Mouse (Mus musculus): ENCODE measurements around the gene Adgrf5. TPM values are rescaled to one million over a fixed set of nuclear protein-coding genes. Genes with fewer than 3 reads are reported as not detected.
A peak's percentile ranks its signal among the peaks of the same experiment; 100 is the strongest.

Adgrf5 gene
- polyA plus RNA-seq, 1 experiment from 2014 or later = 16.3 TPM

DNA sequence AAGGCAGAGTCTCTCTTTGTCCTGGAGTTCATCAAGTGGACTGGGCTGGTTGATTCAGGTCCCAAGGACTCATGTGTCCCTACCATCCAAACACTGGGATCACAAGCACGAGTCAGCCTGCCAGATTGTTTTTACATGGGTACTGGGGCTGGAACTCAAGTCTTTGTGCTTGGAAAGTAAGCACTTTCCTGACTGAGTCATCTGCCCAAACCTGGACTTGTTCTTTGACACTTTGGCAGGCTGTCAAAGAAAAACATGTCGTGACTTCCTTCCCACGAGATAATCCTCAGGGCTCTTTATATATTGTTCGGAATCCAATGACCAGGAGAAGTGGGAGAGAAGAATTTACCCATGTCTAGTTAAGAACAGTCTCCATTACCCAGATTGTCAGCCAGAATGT is 137.3 kb downstream of the Adgrf5 start:
- Histone ChIP-seq H3K36me3 (ENCODE audit: control insufficient read depth, insufficient read depth, low read length) (no peaks in the 10 kb centered on the region), H3K27me3 (ENCODE audit: control insufficient read depth, insufficient read depth, low read length) (no peaks in the 10 kb centered on the region), H3K4me1 (ENCODE audit: control insufficient read depth, insufficient read depth, low read length) (no peaks in the 10 kb centered on the region), H3K9me3 (replicated peaks; ENCODE audit: control insufficient read depth, low read length) (no peaks in the 10 kb centered on the region), H3K4me3 (replicated peaks; ENCODE audit: low read length) (no peak overlapping the region), H3K9ac (ENCODE audit: low read length) (no peak overlapping the region), H3K4me2 (ENCODE audit: low read depth, low read length) (no peak overlapping the region), H3K27ac (ENCODE audit: low read length) (no peak overlapping the region)
- no peak for ATAC-seq (ENCODE audit: insufficient read depth, low FRiP score)
- WGBS = 56% methylated on average over 4 of the region's 4 CpGs

DNA sequence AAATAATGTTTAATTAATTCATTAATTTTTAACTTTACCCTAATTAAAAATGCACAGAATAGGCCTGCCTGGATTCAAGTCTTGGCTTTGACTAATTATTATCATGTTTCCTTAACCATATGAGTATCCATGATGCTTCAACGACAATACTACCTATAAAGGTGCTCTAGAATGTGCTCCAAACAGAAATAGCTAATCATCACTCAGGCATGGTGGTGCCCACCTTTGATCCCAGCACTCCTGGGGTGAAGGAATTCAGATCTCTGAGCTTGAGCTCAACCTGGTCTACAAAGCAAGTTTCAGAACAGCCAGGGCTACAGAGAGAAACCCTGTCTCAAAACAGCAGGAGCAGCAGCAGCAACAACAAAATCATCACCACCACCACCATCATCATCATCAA is 140.3 kb downstream of the Adgrf5 start:
- Histone ChIP-seq H3K9ac (ENCODE audit: low read length) (no peak overlapping the region), H3K27me3 (ENCODE audit: control insufficient read depth, insufficient read depth, low read length) (no peaks in the 10 kb centered on the region), H3K4me3 (replicated peaks; ENCODE audit: low read length) (no peak overlapping the region), H3K9me3 (replicated peaks; ENCODE audit: control insufficient read depth, low read length) (no peaks in the 10 kb centered on the region), H3K27ac (ENCODE audit: low read length) (no peak overlapping the region), H3K4me2 (ENCODE audit: low read depth, low read length) (no peak overlapping the region), H3K36me3 (ENCODE audit: control insufficient read depth, insufficient read depth, low read length) (no peaks in the 10 kb centered on the region), H3K4me1 (ENCODE audit: control insufficient read depth, insufficient read depth, low read length) (no peaks in the 10 kb centered on the region)
- 79% methylated on average over 1 of the region's 1 CpGs for WGBS
- ATAC-seq (ENCODE audit: insufficient read depth, low FRiP score) = no peak

GRCm38 (mm10) chr17:43501223-43501622 is 141.0 kb downstream of the Adgrf5 start:
- Histone ChIP-seq H3K4me3 (replicated peaks; ENCODE audit: low read length) (no peak overlapping the region), H3K4me2 (ENCODE audit: low read depth, low read length) (no peak overlapping the region), H3K4me1 (ENCODE audit: control insufficient read depth, insufficient read depth, low read length) (no peaks in the 10 kb centered on the region), H3K36me3 (ENCODE audit: control insufficient read depth, insufficient read depth, low read length) (no peaks in the 10 kb centered on the region), H3K9ac (ENCODE audit: low read length) (no peak overlapping the region), H3K9me3 (replicated peaks; ENCODE audit: control insufficient read depth, low read length) (no peaks in the 10 kb centered on the region), H3K27ac (ENCODE audit: low read length) (no peak overlapping the region), H3K27me3 (ENCODE audit: control insufficient read depth, insufficient read depth, low read length) (no peaks in the 10 kb centered on the region)
- ATAC-seq (ENCODE audit: insufficient read depth, low FRiP score) = no peak
- WGBS = 74% methylated on average over 3 of the region's 3 CpGs

GRCm38 (mm10) chr17:43501631-43502030 is 141.4 kb downstream of the Adgrf5 start:
- H3K4me1 ChIP-seq (ENCODE audit: control insufficient read depth, insufficient read depth, low read length) = no peaks in the 10 kb centered on the region
- 91% methylated on average over 5 of the region's 5 CpGs for WGBS
- no peak overlapping the region for H3K4me2 ChIP-seq (ENCODE audit: low read depth, low read length)
- no peaks in the 10 kb centered on the region for H3K36me3 ChIP-seq (ENCODE audit: control insufficient read depth, insufficient read depth, low read length)
- no peaks in the 10 kb centered on the region for H3K9me3 ChIP-seq (replicated peaks; ENCODE audit: control insufficient read depth, low read length)
- ATAC-seq (ENCODE audit: insufficient read depth, low FRiP score) = no peak
- no peaks in the 10 kb centered on the region for H3K27me3 ChIP-seq (ENCODE audit: control insufficient read depth, insufficient read depth, low read length)
- H3K4me3 ChIP-seq (replicated peaks; ENCODE audit: low read length) = no peak overlapping the region
- H3K9ac ChIP-seq (ENCODE audit: low read length) = no peak overlapping the region
- no peak overlapping the region for H3K27ac ChIP-seq (ENCODE audit: low read length)

GRCm38 (mm10) chr17:43502592-43502991 is 142.3 kb downstream of the Adgrf5 start, which contains the start of gene Mep1a:
Gene Mep1a, minus strand, starts transcription at chr17:43502812.
- Histone ChIP-seq H3K27ac (ENCODE audit: low read length) (no peak within 1 kb of the TSS), H3K9ac (ENCODE audit: low read length) (no peak within 1 kb of the TSS), H3K27me3 (ENCODE audit: control insufficient read depth, insufficient read depth, low read length) (no peaks in the 10 kb centered on the region), H3K4me1 (ENCODE audit: control insufficient read depth, insufficient read depth, low read length) (no peaks in the 10 kb centered on the region), H3K4me2 (ENCODE audit: low read depth, low read length) (no peak within 1 kb of the TSS), H3K4me3 (replicated peaks; ENCODE audit: low read length) (no peak within 1 kb of the TSS), H3K9me3 (replicated peaks; ENCODE audit: control insufficient read depth, low read length) (no peaks in the 10 kb centered on the region), H3K36me3 (ENCODE audit: control insufficient read depth, insufficient read depth, low read length) (no peaks in the 10 kb centered on the region)
- WGBS = 83% methylated on average over 9 of the region's 9 CpGs
- ATAC-seq (ENCODE audit: insufficient read depth, low FRiP score) = no peak

GRCm38 (mm10) chr17:43503861-43504593 is 143.8 kb downstream of the Adgrf5 start:
- Histone ChIP-seq H3K4me2 (ENCODE audit: low read depth, low read length) (no peak overlapping the region), H3K27me3 (ENCODE audit: control insufficient read depth, insufficient read depth, low read length) (no peaks in the 10 kb centered on the region), H3K4me3 (replicated peaks; ENCODE audit: low read length) (no peak overlapping the region), H3K4me1 (ENCODE audit: control insufficient read depth, insufficient read depth, low read length) (no peaks in the 10 kb centered on the region), H3K27ac (ENCODE audit: low read length) (no peak overlapping the region), H3K36me3 (ENCODE audit: control insufficient read depth, insufficient read depth, low read length) (no peaks in the 10 kb centered on the region), H3K9ac (ENCODE audit: low read length) (no peak overlapping the region), H3K9me3 (replicated peaks; ENCODE audit: control insufficient read depth, low read length) (no peaks in the 10 kb centered on the region)
- 17% methylated on average over 4 of the region's 4 CpGs for WGBS
- peak; percentile 90 for ATAC-seq (ENCODE audit: insufficient read depth, low FRiP score)

- 18% methylated on average over 6 of the region's 6 CpGs for WGBS
- Histone ChIP-seq H3K9me3 (replicated peaks; ENCODE audit: control insufficient read depth, low read length) (no peaks in the 10 kb centered on the region), H3K36me3 (ENCODE audit: control insufficient read depth, insufficient read depth, low read length) (no peaks in the 10 kb centered on the region), H3K27ac (ENCODE audit: low read length) (no peak overlapping the region), H3K9ac (ENCODE audit: low read length) (no peak overlapping the region), H3K4me2 (ENCODE audit: low read depth, low read length) (no peak overlapping the region), H3K4me3 (replicated peaks; ENCODE audit: low read length) (no peak overlapping the region), H3K4me1 (ENCODE audit: control insufficient read depth, insufficient read depth, low read length) (no peaks in the 10 kb centered on the region), H3K27me3 (ENCODE audit: control insufficient read depth, insufficient read depth, low read length) (no peaks in the 10 kb centered on the region)
- peak; percentile 82 for ATAC-seq (ENCODE audit: insufficient read depth, low FRiP score)
These were observed 144.3 kb downstream of the Adgrf5 start for GRCm38 (mm10) chr17:43504594-43504934.

Other genes with a start within 250 kb of the Adgrf5 start
- gene Adgrf1, start 90.1 kb upstream of the Adgrf5 start, polyA plus RNA-seq (2015; fragmentation: Nextera tagmentation; extraction: Ambion mirVana) = 0.05 and 0.14 TPM in 2 replicates
- gene Mep1a, start 142.4 kb downstream of the Adgrf5 start, polyA plus RNA-seq (2015; fragmentation: Nextera tagmentation; extraction: Ambion mirVana) = 2.8 and 3.3 TPM in 2 replicates
- not detected in 2 replicates for gene Ankrd66, start 183.2 kb downstream of the Adgrf5 start, polyA plus RNA-seq (2015; fragmentation: Nextera tagmentation; extraction: Ambion mirVana)
- 9.8 and 12.5 TPM in 2 replicates for gene Pla2g7, start 207.6 kb downstream of the Adgrf5 start, polyA plus RNA-seq (2015; fragmentation: Nextera tagmentation; extraction: Ambion mirVana)